Mouse (Mus musculus) kidney, adult 2 months (tissue): ENCODE data around the gene Rep15.

Source experiments
- CTCF ChIP-seq: fragments of 200-500 bp; conservative IDR thresholded peaks from 2 replicates; pipeline ENCODE4 v1.5.1; 2011; ENCODE audit warnings: low read depth, mild to moderate bottlenecking, control low read depth, low read length, moderate library complexity, mixed read lengths; ENCODE audit not compliant: insufficient read depth, insufficient read length
- POLR2A ChIP-seq: fragments of 200-500 bp; IDR thresholded peaks from one replicate; pipeline ENCODE4 v1.6.1; 2011; ENCODE audit warnings: low read depth, low read length, control low read depth

DNA sequence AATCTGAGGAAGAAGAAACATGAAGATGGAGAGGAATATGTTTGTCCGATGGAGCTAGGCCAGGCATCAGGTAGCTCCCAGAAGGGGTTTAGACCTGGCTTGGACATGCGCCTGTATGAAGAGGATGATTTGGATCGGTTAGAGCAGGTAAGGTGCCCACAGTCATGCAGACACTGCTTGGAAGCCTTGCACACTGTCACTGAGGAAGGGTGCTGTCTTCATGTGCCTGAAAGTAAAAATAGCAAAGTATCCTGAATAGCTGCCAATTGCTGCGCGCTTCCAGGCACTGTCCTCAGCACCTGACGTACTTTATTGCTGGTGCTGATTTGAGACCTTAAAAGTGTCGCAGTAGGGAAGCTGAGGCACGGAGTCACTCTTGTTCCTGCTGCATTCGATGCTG, 2.8 kb upstream of the Rep15 start:
- TF ChIP-seq POLR2A (no peak), CTCF (no peak)
